Mouse (Mus musculus) liver, embryonic 14.5 days (tissue): ENCODE results near the gene Nup50. TPM values are rescaled to one million over a fixed set of nuclear protein-coding genes. Genes with fewer than 3 reads are reported as not detected.

ENCODE experiments used
- ATAC-seq: fragments of 200-750 bp; cut with Nextera tagmentation; 2 replicates; pipeline ENCODE4 v1.8.0; 2017; ENCODE audit warnings: moderate number of reproducible peaks, mild to moderate bottlenecking, moderate library complexity; ENCODE audit not compliant: insufficient read depth
- DNase-seq, 3 experiments: peaks; one replicate each; pipeline ENCODE4 v3.0.0-alpha.2; 2012 to 2013; ENCODE audit warnings: low read depth in 3 of 3, low spot score in 3 of 3
- H3K27ac ChIP-seq: fragments of 300-500 bp; sonication (generic); 2 replicates; pipeline ENCODE4 v1.5.1; 2014; ENCODE audit warnings: moderate library complexity, mild to moderate bottlenecking, control low read depth, inconsistent platforms
- H3K27me3 ChIP-seq: fragments of 300-500 bp; sonication (generic); 2 replicates; pipeline ENCODE4 v1.6.1; 2014; ENCODE audit warnings: mild to moderate bottlenecking, low read length, moderate library complexity; ENCODE audit not compliant: control insufficient read depth, insufficient read depth
- H3K36me3 ChIP-seq: fragments of 300-500 bp; sonication (generic); replicated peaks from 2 replicates; pipeline ENCODE4 v1.6.1; 2014; ENCODE audit warnings: low read depth; ENCODE audit not compliant: control insufficient read depth, insufficient read depth
- H3K4me1 ChIP-seq, 2 experiments: fragments of 200-500 bp in 1 of 2; fragments of 300-500 bp in 1 of 2; sonication (generic) in 1 of 2; replicated peaks; 2 replicates each; pipeline ENCODE4 v1.6.1; 2012 to 2014; ENCODE audit warnings: antibody characterized with exemption in 1 of 2, inconsistent platforms in 1 of 2, low read length in 1 of 2; ENCODE audit not compliant: control insufficient read depth in 2 of 2, insufficient read depth in 2 of 2
- H3K4me2 ChIP-seq: fragments of 300-500 bp; sonication (generic); 2 replicates; pipeline ENCODE4 v1.6.1; 2014; ENCODE audit warnings: low read depth, mild to moderate bottlenecking, control low read depth, moderate library complexity
- H3K4me3 ChIP-seq, 2 experiments: fragments of 200-500 bp in 1 of 2; fragments of 300-500 bp in 1 of 2; sonication (generic) in 1 of 2; 2 replicates each; pipeline ENCODE4 v1.5.1; 2012 to 2014; ENCODE audit warnings: low read depth in 2 of 2, low read length in 2 of 2, mild to moderate bottlenecking in 2 of 2, control low read depth in 1 of 2, inconsistent platforms in 1 of 2, moderate library complexity in 1 of 2; ENCODE audit not compliant: insufficient read depth in 1 of 2
- H3K9ac ChIP-seq: fragments of 300-500 bp; sonication (generic); replicated peaks from 2 replicates; pipeline ENCODE4 v1.6.1; 2014; ENCODE audit warnings: mild to moderate bottlenecking, control low read depth, moderate library complexity
- H3K9me3 ChIP-seq: fragments of 300-500 bp; sonication (generic); 2 replicates; pipeline ENCODE4 v1.6.1; 2016; ENCODE audit warnings: low read length, mixed read lengths; ENCODE audit not compliant: control insufficient read depth
- CTCF ChIP-seq: IDR thresholded peaks from 2 replicates; pipeline ENCODE4 v1.5.1; 2016; ENCODE audit warnings: antibody characterized with exemption, low read depth, control low read depth
- EP300 ChIP-seq: IDR thresholded peaks from 2 replicates; pipeline ENCODE4 v1.6.1; 2016; ENCODE audit warnings: antibody characterized with exemption, low read depth
- WGBS: fragments of 180-500 bp; shearing (Covaris S2); extraction: QIAGEN DNeasy Blood & Tissue Kit; methylation state at CpG from one replicate; pipeline ENCODE4 v1.1.7; 2014; ENCODE audit not compliant: insufficient replicate concordance; 5-methylcytosine and 5-hydroxymethylcytosine counted together
- polyA plus RNA-seq, 2 experiments: library from polyadenylated mRNA; depleted of rRNA in 1 of 2; stranded (reverse) in 1 of 2; unstranded in 1 of 2; fragments of >200 nt; fragmentation: Nextera tagmentation in 1 of 2; extraction: Ambion mirVana in 1 of 2; gene quantifications; 2 replicates each; pipeline versions ENCODE4 v1.2.1 to v1.2.3; 2012 to 2014

Nup50 gene
- polyA plus RNA-seq (2012; rRNA removed) = 7.1 and 11.8 TPM in 2 replicates
- polyA plus RNA-seq (2014; fragmentation: Nextera tagmentation; extraction: Ambion mirVana) = 22.7 and 23.7 TPM in 2 replicates

- H3K9me3 ChIP-seq = no peaks in the 10 kb centered on the region
- ATAC-seq (peak; percentile 91), DNase-seq (peak; percentile 97 to 98 (median 97))
- peak within 1 kb of the TSS; percentile 92 for H3K9ac ChIP-seq
- H3K27ac ChIP-seq = peak within 1 kb of the TSS; percentile 86
- TF ChIP-seq CTCF (no peak), EP300 (no peak)
- H3K27me3 ChIP-seq = no peaks in the 10 kb centered on the region
- peak within 1 kb of the TSS; percentile 73 to 90 for H3K4me3 ChIP-seq
- H3K36me3 ChIP-seq = peaks cover 9% of the 10 kb centered on the region
- H3K4me2 ChIP-seq = peak within 1 kb of the TSS; percentile 97
- H3K4me1 ChIP-seq = peaks cover 15 to 20% of the 10 kb centered on the region in 2 experiments
- WGBS = under 1% methylated on average over 60 of the region's 60 CpGs
These were observed at the start of gene Nup50 for GRCm38 (mm10) chr15:84922884-84923507. TSS of gene Nup50 (plus strand) at chr15:84923411.

GRCm38 (mm10) chr15:84873867-84874266, 49.3 kb upstream of the Nup50 start:
- Histone ChIP-seq H3K36me3 (no peaks in the 10 kb centered on the region), H3K4me1 (no peaks in the 10 kb centered on the region), H3K4me2 (no peak overlapping the region), H3K9me3 (no peaks in the 10 kb centered on the region), H3K9ac (no peak overlapping the region), H3K27ac (no peak overlapping the region), H3K27me3 (no peaks in the 10 kb centered on the region), H3K4me3 (no peak overlapping the region)
- TF ChIP-seq EP300 (no peak), CTCF (no peak)
- 55% methylated on average over 4 of the region's 4 CpGs for WGBS
- no peak for DNase-seq
- ATAC-seq = no peak

DNA sequence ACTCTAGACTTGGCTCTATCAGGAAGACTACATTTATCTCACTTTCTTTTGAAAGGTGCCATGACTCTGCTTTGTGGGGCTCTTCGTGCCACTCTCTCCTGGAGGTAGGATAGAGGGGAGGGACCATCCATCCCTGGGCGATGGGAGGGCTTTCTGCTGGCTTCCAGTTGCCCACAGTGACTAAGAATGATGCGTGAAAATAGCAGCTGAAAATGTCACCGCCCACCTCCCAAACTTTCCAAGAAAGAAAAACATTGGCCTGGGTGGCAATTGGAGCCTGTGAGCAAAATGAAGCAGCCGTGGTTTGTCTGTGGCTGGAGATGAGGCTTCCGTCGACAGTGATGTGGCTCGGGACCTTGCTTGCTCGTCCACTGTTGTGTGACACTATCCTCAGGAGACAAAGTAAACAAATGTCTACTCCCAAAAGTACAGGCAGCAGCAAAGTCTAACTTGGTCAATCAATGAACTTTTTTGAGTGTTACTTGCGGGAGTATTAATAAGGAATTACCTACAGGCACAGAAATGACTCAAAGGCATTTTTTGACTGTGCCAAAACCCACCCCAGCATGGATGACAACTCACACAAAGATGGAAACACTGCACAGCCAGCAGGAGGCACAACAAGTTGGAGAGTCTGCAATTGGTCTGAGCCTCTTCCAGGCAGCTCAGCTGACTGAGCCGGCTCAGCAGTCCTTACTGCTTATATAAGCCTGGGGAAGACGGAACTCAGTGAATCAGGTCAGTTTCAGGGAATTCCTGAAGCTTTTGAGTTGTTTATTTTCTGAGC, 46.0 kb upstream of the Nup50 start:
- H3K4me3 ChIP-seq = no peak overlapping the region

GRCm38 (mm10) chr15:84888066-84888465, 35.1 kb upstream of the Nup50 start:
- TF ChIP-seq CTCF (no peak), EP300 (no peak)
- Histone ChIP-seq H3K4me1 (no peaks in the 10 kb centered on the region), H3K36me3 (no peaks in the 10 kb centered on the region), H3K27me3 (no peaks in the 10 kb centered on the region; the same call in 1 of the 2 replicates), H3K4me2 (no peak overlapping the region), H3K27ac (no peak overlapping the region), H3K9me3 (no peaks in the 10 kb centered on the region), H3K9ac (no peak overlapping the region), H3K4me3 (no peak overlapping the region)
- no peak for DNase-seq
- ATAC-seq = no peak
- WGBS = 66% methylated on average over 12 of the region's 12 CpGs

More for the DNA sequence above, 46.0 kb upstream of the Nup50 start:
- H3K9me3 ChIP-seq = no peaks in the 10 kb centered on the region
- H3K27me3 ChIP-seq = no peaks in the 10 kb centered on the region
- 66% methylated on average over 12 of the region's 12 CpGs for WGBS
- DNase-seq = no peak
- no peak overlapping the region for H3K27ac ChIP-seq
- no peak for TF ChIP-seq EP300
- TF ChIP-seq CTCF = no peak
- H3K36me3 ChIP-seq = no peaks in the 10 kb centered on the region
- H3K4me1 ChIP-seq = no peaks in the 10 kb centered on the region
- ATAC-seq = no peak
- no peak overlapping the region for H3K9ac ChIP-seq
- H3K4me2 ChIP-seq = no peak overlapping the region

DNA sequence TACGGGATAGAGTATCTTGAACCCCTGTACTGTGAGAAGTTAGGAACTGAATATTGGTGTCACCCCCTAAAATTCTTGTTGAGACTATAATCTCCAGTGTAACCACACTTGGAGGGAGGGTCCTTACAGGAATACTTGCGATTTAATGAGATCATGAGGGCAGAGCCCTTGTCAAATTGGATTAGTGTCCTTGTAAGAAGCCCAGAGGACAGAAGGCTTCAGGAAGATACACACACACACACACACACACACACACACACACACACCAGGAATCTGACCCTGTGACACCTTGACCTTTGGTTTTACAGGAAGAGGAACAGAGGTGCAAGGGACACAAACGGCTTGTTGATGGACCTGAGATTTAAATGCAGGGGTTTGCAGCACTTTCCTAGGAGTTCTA, 32.0 kb upstream of the Nup50 start:
- H3K4me1 ChIP-seq = no peaks in the 10 kb centered on the region
- DNase-seq (no peak), ATAC-seq (no peak)
- 47% methylated on average over 3 of the region's 3 CpGs for WGBS
- H3K4me2 ChIP-seq = no peak overlapping the region
- H3K27ac ChIP-seq = no peak overlapping the region
- H3K9ac ChIP-seq = no peak overlapping the region
- TF ChIP-seq EP300 = no peak
- no peak for TF ChIP-seq CTCF
- H3K4me3 ChIP-seq = no peak overlapping the region
- no peaks in the 10 kb centered on the region for H3K36me3 ChIP-seq
- H3K27me3 ChIP-seq = no peaks in the 10 kb centered on the region; the same call in 1 of the 2 replicates
- H3K9me3 ChIP-seq = no peaks in the 10 kb centered on the region
